Mouse (Mus musculus): ENCODE measurements around the gene Ccdc188.

Gene Ccdc188

GRCm38 (mm10) chr16:18201620-18202019 lies 16.1 kb upstream of the Ccdc188 start:
- no peak for DNase-seq (ENCODE audit: low read depth, low spot score)

GRCm38 (mm10) chr16:18202061-18202460 lies 15.6 kb upstream of the Ccdc188 start:
- no peak for DNase-seq (ENCODE audit: low read depth, low spot score)

GRCm38 (mm10) chr16:18203430-18204091 lies 14.1 kb upstream of the Ccdc188 start:
- no peak for DNase-seq (ENCODE audit: low read depth, low spot score)

DNA sequence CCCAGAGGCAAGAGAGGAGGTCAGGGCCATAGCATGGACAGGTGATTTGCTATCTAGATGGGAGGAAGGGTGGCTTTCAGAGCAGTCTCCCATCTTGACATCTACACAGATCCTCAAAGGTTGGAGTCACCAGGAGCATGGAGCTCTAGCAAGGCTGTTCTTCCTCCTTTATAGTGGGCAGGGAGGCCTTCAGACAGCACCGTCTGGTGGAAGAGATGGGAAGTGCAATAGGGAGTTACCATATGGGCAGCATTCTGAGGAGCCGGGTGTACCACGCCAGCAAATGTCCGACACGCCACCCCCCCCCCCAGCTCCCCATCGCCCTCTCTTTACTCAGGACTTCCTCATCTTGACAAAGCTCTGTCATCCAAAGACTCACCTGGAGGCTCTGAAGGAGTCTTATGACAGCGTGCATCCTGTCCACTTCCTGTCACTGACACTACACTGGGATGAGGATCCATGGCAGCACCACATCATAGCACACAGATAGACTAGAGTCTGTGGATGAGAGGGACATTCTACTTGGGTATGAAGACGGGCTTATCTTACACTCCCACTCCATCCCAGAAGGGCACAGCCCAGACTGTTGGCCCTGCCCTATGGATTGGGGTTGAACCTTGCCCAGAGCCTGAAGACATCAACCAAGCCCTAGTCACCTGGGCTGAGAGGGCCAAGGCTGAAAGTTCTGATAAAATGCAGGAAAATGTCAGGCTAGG lies 6.8 kb upstream of the Ccdc188 start:
- no peak for DNase-seq (ENCODE audit: low read depth, low spot score)

- peak; percentile 54 for DNase-seq (ENCODE audit: low read depth, low spot score)
These were observed 6.1 kb upstream of the Ccdc188 start for GRCm38 (mm10) chr16:18211417-18212171.

GRCm38 (mm10) chr16:18213689-18214088 lies 4.0 kb upstream of the Ccdc188 start:
- DNase-seq (ENCODE audit: low read depth, low spot score), result no peak

DNA sequence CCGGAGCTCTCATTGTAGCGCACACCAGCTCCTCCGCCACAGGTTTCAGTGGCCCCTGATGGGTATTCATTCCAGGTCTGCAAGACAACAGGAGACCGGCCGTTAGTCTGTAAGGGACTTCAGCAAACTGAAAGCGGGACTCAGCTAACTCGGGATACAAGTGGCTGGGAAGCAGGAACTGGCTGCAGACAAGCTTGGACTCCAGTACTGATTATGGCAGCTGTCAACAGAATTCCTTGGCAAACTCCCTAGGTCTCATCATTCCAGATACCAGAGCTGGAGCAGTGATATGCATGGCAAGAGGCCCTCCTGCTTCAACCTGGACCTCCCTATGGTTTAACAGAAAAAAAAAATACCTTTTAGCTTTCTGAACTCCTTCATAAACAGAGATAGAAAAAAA lies 2.8 kb upstream of the Ccdc188 start:
- DNase-seq (ENCODE audit: low read depth, low spot score), result no peak

DNA sequence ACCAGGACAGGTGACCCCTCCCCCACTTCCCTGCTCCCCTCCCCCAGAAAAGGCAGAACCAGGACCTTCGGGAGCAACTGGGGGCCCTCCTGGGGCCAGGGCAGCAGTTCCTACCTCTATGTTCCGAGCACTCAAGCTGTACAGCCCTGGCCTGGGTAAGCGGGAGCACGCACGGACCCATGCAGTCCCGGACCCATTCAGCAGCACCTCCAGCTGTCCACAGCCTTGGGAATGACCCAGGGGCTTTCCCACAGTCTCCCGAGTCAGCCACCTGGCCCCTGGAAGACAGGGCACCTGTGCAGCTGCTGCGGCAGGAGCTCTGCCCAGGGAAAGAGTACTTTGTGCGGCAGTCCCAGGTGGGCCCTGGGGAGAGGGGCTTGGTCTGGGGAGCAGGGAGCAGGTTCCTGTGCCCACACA lies 909 bp downstream of the Ccdc188 start:
- DNase-seq (ENCODE audit: low read depth, low spot score), result no peak

DNA sequence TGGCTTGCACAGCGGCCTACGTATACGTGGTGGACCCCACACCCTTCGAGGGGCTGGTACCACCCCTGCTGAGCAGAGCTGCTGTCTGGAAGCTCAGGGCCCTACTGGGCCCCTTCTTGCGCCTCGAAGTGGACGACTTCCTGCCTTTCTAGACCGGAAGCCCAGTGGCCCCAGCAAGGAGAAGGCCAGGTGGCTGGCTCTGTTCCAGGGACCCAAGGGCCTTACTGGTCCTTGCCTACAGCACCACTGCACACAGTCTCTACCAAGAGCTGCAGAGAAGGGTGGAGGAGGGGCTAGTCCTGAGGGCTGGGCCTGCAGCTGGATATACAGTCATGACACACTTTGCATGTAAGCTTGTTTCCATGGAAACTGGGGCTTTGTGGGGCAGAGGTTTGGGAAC lies 2.3 kb downstream of the Ccdc188 start:
- no peak for DNase-seq (ENCODE audit: low read depth, low spot score)

DNA sequence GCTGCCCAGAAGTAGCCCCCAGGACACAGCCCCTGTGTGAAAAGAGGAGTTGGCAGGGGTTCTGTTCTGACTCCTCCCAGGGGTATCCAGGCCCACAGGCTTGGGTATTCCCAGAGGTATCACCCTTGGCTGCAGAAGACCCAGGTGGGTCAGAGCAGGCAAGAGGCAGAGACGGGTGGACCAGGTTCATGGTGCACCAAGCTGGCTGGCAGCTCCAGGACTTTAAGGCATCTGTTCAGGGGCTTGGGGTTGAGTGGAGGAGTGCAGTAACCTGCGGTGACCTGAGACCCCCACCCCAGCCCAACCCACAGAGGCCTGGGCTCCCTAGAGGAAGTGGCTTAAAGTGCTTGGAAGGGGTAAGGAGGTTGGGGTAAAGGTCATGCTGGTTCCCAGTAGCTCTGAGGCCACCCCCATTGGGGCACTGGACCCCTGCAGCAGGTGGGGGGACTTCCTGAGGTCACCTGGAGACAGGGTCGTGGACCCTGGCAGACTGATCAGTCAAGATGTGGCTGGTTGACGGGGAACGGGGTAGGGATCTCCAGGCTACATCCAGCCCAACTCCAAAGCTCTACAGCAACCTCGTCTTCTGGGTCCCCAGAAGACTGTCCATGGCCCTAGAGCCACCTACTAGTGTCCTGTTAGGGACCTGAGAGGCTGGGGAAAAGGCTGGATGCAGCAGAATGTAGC lies 3.3 kb downstream of the Ccdc188 start:
- no peak for DNase-seq (ENCODE audit: low read depth, low spot score)

- no peak for DNase-seq (ENCODE audit: low read depth, low spot score)
These were observed 3.8 kb downstream of the Ccdc188 start for GRCm38 (mm10) chr16:18221543-18221898.

- DNase-seq (ENCODE audit: low read depth, low spot score), result no peak
These were observed 4.5 kb downstream of the Ccdc188 start for GRCm38 (mm10) chr16:18222188-18222587.

- DNase-seq (ENCODE audit: low read depth, low spot score), result no peak
These were observed 9.5 kb downstream of the Ccdc188 start for GRCm38 (mm10) chr16:18227187-18227586.

DNA sequence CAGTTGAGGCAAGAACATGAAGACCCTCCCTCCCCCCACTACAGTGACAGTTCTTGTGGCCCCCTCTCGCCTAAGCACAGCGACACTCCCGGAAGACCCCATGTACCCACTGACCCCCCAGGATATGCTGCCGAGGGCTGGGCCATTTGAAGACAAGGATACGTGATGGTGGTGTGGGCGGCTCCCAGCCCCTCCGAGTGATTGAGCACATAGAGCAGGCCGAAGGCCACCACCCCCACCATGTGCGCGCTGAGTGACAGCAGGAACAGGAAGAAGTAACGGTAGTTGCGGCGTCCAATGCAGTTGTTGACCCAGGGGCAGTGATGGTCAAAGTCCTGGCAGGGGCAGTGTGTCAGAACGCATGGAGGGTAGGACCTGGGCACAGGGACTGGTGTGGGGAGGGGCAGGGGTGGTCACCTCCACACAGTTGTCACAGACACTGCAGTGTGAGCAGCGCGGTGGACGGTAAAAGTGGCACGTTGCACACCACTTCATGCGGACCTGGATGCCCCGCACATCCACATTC lies 10.3 kb downstream of the Ccdc188 start:
- no peak for DNase-seq (ENCODE audit: low read depth, low spot score)

DNA sequence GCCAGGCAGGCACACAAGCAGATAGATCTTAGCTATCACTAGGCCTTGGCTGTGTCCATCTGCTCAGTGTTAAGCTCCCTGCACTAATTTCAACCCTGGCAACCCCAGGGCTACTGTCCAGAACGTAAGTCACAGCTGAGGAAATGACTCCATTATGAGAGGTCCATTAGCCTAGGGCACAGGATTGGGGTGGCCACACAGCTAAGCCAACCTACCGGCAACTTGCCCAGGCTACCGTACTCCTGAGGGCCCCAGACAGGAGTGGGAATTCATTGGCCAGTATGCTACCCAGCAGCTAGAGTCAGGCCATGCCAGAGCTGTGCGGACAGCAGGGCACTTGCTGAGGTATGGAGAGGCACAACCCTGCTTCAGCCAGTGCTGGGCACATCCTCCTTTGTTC lies 11.2 kb downstream of the Ccdc188 start:
- DNase-seq (ENCODE audit: low read depth, low spot score), result no peak

DNA sequence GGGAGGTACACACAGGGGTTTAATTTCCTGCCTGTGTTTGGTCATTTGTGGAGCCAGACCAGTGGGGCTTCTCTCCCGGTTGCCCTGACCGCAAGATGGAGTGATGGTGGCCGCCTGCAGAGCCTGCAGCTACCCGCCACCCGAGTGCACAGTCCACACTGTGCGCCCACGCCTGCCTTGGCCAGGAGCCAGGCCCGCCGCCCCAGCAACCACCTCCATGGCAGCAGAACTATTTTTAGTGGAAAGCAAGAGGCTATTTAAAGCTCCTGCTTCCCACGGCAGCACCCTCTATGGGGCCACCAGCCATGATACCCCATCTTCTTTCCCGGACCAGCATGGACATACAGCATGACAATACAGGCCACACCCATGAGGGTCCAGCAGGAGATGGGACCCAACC lies 11.9 kb downstream of the Ccdc188 start:
- no peak for DNase-seq (ENCODE audit: low read depth, low spot score)

DNA sequence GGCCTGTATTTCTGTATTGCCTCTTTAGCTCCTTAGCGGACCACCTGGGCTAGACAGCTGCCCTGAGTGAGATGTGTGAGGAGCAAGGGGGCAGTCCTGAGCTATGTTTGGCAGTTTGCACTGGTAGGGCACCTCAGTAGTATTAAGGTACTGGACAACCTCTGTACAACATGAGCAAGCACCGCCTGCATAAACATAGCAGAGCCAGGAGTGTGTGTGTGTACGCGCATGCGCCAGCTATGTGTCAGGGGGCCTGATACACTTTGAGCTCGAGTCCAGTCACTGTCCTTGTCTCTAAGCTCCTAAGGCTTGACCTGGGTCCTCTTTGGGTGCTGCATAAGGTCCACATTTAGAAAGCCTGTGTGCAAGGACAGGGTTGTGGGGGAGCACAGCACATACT lies 12.9 kb downstream of the Ccdc188 start:
- no peak for DNase-seq (ENCODE audit: low read depth, low spot score)

GRCm38 (mm10) chr16:18231047-18231446 lies 13.4 kb downstream of the Ccdc188 start:
- DNase-seq (ENCODE audit: low read depth, low spot score), result no peak

GRCm38 (mm10) chr16:18231451-18231850 lies 13.8 kb downstream of the Ccdc188 start:
- DNase-seq (ENCODE audit: low read depth, low spot score), result no peak

GRCm38 (mm10) chr16:18233451-18233850 lies 15.8 kb downstream of the Ccdc188 start:
- DNase-seq (ENCODE audit: low read depth, low spot score), result no peak

- DNase-seq (ENCODE audit: low read depth, low spot score), result no peak
These were observed 16.4 kb downstream of the Ccdc188 start for GRCm38 (mm10) chr16:18233919-18234670.

Data from retina, adult 2 months (tissue).